Mouse (Mus musculus): ENCODE measurements around the gene Stip1.
"Not testable (repeated sequence)": the region's sequence is repeated elsewhere in the genome, so short reads cannot be mapped to it uniquely, and the experiment has no call there.

Gene Stip1

DNA sequence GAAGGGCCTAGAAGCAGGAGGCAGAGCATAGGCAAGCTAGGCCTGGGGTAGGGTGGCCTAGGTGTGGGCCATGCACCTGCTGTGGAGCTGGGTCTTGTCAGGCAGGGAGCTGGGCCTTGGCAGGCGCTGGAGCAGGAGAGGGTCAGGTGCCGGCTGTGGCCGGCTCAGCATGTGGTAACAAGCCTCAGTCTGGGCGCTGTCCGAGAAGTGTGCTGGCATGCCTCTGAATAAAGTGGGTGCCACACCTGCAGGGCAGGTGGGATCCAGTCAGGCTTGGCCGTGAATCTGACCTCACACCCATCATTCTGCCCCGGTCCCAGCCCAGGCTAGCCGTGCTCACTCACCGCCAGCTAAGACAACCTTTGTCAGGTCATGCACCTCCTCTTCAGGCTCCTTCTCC lies 25.8 kb downstream of the Stip1 start:
- peak in 1 of 2 experiments; percentile 22 for DNase-seq

DNA sequence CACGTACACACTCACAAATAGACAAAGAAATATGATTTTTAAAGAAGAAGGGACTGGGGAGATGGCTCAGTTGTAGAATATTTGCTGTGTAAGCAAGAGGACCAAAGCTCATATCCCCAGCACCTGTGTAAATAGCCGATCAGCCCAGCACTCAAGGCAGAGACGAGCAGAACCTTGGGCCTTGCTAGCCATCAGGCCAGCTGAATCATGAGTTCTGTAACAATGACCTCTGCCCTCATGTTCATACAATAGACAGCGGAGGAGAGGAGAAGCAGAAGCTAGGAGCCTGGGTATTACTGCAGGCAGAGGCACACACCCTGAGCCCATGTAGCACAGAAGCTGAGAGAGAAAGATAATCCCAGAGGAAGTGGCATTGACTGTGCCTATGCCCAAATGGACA lies 27.3 kb downstream of the Stip1 start:
- no peak for DNase-seq

DNA sequence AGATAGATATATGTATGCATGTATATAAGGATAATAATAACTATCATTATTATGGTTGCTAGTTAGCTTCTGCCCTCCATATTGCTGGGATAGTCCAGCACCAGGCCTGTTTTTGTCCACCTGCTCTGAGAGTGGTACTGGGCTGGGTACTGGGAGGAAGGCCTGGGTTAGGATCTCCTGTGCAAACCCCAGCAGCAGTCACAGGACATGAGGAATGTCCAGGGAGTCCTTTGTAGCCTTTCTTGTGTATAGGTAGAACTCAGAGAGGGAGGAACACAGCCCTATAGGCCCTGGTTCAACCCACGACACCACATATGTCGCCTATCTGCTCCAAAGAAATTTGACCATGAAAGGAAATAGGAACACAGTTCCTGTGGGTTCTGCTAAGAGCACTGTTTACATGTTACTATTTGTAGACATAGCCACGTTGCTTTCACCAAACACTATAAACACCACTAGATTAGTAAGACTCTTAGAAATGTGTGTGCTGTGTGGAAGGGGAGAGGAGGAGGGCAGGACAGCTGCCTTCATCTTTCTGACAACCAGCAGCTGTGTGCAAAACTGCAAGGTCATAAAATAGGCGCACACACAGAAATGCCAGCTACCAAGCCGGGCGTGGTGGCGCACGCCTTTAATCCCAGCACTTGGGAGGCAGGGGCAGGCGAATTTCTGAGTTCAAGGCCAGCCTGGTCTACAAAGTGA lies 32.7 kb downstream of the Stip1 start:
- DNase-seq, result no peak

DNA sequence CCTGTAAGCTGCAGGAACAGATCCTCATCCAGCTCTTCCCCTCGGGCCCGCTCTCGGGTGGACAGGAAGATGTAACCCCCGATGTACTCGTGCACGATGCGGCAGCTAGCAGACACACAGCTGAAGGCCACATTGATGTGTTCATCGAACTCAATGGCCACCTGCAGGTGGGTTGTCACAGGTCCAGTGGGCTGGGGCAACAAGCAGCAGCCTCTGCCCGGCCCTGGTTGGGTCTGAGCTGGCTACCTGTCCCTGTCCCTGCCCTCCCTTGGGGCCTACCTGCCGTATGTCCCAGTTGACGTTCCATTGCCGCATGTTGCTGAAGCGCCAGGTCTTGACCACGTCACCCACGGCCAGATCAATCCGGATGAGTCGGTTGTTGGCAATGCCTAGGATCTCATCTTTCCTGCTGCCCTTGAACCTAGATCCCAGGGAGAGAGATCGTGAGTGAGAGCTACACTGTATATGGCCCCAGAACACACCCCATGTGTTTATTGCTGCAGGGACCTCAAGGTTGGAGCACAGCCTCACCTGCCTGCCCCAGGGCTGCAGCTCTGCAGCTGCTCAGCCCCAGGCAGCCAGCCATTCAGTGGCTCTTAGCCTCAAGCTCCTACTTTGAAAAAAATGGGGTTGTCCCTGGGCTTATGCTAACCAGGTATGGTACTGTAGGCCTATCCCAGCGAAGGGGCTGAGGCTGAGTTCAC lies 40.3 kb downstream of the Stip1 start:
- no peak for DNase-seq

DNA sequence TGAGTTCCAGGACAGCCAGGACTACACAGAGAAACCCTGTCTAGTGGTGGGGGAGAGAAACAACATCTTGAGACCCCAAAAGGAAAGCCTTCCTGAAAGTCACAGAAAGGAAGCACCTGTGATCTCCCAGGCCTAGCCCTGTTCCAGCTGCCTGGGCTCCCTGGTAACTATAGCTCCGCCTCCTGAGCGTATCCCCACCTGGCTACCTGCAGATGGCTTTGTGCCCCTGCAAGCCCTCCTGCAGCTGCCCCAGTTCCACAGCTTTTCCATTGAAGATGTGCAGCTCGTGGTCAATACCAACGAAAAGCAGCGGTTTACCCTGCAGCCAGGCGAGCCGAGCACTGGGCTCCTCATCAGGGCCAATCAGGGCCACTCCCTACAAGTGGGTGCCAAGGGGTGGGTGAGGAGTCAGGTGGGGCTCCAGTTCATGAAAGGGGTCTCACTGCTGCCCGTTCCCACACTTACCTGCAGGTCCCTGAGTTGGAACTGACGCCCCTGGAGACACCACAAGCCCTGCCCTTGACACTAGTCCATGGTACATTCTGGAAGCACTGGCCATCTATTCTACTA lies 42.0 kb downstream of the Stip1 start:
- peak in 1 of 2 experiments; percentile 4 for DNase-seq

DNA sequence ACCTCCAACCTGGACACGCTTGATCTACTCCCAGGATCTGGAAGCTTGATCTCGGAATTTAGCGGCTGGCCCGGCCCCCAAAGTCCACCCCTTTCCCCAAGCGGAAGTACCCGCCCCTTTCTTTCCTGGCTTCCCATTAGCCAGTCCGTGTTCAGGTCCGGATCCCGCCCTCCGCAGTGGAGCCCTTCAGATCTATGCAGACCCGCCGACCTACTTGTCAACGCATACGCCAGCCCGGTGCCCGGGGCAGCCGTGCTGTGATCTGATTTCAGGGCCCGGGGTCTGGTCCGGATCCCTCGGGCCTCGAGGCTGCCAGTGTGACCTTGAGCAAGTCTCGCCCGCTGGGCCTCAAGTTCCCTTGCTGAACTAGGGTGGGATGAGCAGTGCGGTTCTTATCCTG lies 43.8 kb downstream of the Stip1 start, which contains the start of the genes Nudt22 and Trpt1:
Nudt22 (minus strand) TSS at position 112 of the 400 bp plus-strand sequence.
Trpt1 (plus strand) TSS at position 126 of the 400 bp plus-strand sequence.
- peak; percentile 91 for DNase-seq

DNA sequence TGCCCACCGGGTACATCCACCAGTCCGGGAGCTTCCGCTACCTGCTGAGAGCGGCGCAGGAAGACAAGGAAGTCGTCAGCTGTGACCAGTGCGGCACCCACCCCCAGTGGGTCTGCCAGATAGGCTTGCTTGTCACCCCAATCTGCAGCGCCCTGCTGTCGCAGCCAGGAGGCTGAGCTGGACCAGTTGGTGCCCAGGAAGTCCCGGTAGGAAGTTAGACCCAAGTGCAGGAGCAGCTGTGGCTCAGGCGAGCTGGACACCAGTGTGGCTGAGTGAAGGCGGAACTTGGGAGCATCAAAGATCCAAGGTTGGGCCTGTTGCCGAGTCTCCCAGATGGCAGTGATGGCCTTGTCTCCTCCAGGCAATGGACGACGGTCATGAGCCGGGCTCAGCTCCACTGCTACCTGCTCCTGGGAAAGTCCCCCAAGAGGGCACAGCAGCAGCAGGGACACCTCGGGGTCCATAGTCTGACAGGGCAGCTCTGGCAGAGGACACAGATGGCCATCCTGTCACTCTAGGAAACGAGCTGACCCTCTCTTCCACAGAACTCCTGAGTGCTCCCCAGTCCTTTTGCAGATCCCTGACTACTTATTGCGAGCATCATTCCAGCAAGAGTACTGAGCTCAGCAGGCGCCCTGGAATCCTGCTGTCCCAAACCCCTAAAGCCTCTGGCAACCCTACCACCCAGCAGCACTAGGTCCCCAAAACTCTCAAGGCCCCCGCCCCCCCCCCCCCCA lies 44.3 kb downstream of the Stip1 start:
- no peak for DNase-seq

DNA sequence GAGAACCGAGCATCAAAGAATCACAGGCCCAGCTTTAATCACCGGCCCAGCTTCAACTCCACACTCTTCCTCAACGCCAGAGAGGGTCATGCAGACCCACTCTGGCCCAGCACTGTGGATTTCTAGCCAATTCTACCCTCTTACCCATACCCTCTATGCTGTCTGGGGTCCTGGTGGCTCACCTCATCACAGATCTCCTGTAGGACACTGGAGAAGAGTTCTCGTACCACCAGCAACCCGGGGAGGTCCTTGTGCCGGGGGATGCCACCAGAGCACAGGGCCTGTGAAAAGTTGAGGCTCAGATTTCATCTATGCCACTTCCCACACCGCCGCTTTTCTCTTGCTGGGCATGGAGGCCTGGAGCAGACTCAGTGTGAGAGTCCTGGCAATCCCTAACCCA lies 45.3 kb downstream of the Stip1 start:
- no peak for DNase-seq

DNA sequence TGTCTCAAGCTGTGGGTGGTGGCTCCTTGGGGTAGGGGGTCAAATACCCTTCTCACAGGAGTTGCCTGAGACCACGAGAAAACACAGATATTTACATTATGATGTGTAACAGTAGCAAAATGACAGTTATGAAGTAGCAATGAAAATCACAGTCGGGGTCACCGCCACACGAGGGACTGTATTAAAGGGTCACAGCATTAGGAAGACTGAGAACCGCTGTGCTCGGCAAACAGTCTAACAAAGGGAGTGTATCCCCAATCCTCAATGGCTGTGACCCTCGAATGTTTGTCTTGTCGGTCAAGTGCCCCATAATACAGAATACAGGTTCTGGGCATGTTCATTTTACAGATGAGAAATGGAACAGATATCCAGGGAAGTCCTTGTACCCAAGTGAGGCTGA lies 45.8 kb downstream of the Stip1 start:
- DNase-seq, result no peak

DNA sequence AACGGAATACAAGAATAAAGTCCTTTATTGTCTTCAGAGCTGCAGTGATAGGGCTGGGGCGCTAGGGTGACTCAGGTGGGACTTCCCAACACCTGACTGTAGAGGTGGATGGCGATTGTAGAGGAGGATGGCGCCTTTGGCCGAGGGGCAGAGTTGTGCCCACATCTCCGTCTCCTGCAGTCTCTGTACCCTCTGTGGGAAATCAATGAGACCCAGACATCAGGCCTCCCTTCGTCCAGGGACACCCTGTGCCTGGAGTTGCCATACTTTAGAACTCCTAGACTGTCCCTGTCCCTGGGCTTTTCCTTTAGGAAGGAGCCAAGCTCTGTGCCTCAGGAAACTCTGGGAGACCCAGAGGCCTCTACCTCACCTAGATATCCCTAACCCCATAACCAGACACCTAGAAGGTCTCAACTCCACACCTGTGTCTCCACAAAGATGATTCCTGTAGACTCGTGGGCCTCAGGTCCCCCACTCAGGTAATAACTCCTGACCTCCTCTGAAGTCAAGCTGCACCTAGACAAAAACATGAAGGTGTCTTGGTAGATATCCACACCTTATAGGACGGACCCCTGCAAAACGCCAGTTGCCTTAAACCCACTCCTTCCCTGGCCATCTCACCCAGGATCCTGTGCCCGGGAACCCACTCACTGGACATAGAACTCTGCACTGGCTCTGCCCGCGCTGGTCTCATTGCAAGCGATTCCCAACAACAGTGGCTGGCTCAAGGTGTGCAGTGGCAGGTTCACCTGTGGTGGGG lies 46.6 kb downstream of the Stip1 start:
- DNase-seq, result no peak

DNA sequence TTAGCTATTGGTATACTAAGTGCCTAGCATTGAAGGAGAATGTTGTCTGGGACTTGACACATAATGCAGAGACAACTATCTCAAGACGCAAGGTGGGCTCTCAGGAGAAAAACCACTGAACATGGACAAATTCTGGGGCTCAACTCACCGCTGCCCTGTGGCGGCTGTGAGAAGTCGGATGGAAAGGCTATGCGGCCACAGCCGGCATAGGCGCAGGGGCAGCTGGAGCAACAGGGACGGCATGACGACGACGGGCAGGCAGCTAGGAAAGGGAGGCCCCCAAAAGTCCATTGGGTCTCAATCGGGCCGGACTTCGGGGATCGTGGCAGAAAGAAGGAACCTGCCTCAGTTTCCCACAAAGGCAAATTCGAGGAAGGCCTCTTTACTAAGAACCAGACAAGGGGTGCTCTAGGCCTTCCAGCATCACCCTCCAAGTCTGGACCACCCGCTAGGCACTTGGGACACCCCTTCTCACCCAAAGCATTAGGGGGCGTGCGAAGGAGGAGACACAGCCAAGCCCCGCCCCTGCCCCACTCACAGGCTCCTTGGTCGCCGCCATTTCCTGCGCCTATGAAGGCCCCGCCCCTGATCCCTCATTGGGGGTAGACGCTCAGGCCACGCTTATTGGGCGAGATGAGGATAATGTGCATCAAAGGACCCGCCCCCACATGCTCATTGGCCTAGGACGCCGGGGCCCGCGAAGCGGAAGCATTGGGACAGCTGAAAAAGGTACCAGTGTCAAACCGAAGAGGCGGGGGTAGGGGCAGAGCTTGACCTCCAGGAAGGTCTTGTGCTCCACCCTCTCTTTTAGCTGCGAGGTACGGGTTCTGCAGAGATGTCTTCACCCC lies 47.5 kb downstream of the Stip1 start, which contains the start of gene Dnajc4:
Dnajc4 (minus strand) TSS at position 562 of the 848 bp plus-strand sequence.
- peak; percentile 97 to 98 for DNase-seq

DNA sequence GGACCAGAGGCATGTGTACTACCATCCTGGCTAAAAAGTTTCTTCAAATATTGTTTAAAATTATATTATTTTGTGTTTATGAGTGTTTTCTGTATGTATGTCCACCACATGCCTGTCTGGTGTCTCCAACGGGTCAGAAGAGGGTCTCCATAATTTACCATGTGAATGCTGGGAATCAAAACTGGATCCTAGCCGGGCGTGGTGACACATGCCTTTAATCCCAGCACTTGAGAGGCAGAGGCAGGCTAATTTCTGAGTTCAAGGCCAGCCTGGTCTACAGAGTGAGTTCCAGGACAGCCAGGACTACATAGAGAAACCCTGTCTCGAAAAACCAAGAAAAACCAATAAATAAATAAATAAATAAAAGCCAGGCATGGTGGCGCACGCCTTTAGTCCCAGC lies 48.6 kb downstream of the Stip1 start:
- DNase-seq, result not testable (repeated sequence)

DNA sequence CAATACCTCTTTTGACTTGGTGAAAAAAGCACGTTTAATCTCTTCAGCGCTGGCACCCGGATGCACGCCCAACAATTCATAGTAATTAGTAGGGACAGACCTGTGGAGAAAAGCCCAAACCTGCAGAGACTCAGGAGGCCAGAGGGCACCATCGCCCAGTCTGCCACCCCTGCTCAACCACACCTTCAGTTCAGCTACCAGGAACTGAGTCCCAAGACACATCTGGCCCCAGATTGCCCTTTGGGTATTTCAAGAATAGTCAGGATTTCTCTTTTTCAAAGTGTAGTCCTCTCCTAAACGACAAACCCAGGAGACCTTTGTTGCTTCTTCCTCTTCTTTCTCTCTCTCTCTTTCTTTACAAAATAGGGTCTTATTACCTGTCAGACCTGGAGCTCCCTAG lies 49.1 kb downstream of the Stip1 start:
- DNase-seq, result no peak

DNA sequence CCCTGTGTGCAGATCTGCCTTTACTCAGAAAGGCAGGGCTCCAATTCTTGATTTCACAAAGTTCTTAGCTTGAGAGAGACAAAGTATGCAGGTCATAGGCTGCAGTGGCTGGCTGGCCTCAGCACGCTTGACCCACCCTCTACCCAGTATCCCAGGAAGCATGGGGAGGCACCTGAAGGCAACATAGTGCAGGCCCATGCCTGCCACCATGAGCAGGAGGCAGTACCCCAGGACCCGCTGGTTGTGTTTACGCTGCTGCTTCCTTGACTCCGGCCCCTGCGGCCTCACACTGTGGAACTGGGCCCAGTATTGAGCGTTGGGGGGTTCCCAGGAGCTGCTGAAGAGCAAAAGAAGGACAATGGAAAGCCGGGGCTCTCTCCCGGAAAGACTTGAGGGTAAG lies 50.5 kb downstream of the Stip1 start:
- no peak for DNase-seq

DNA sequence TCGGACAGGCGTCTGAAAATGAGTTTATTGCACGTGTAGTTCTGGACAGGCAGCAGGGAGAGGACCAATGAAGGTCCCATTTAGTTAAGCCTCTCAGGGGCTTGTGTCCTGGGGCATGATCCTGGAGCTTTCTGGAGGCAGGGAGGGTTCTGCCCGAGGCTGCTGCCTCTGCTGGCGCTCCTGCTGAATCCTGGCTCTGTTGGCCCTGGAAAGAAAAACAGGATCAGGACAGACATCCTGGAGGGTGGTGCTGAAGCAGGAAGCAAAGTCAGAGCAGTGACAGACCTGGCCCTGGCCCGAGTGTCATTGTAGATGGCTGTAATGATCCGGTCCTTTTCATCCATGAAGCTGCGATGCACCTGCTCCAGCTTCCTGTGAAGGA lies 51.9 kb downstream of the Stip1 start:
- DNase-seq, result no peak

DNA sequence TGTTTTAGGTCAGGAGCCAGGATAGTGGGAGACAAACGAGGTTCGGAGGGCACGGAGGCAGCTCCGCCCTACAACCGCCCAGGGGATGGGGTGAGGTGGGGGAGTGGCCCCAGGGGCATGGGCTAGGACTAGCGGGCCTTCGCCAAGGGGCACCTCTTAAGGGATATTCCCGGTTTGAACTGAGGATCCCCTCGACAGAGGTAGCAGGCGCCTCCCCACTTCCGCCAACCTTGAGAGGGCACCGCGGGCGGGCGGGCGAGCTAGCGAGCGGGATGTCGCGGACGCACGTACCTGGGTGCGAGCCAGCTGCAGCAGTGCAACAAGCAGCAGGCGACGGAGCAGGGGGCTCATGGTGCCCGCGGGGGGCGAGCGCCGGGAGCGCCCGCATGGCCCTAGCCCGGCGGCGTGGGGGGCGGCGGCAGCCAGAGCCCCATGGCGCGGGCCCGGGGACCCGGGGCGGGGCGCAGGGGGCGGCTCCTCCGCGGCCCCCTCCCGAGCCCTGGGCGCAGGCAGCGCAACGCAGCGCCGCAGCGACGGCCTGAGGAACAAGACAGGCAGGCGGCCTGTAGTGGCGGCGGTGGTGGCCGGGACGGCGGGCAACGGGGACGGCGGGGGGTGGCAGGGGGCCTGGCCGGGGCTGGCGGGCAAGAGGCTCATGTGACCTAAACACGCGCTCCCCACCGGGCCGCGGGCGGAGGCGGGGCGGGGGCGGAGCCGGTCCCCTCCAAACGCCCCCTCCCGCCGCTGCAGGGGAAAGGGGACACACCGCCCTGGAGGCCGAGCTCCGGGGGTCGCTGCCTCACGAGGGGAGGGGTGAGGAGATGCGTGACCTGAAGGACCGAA lies 52.5 kb downstream of the Stip1 start, which contains the start of gene Vegfb:
Vegfb (minus strand) TSS at position 591 of the 843 bp plus-strand sequence.
- DNase-seq, result peak; percentile 68 to 79

DNA sequence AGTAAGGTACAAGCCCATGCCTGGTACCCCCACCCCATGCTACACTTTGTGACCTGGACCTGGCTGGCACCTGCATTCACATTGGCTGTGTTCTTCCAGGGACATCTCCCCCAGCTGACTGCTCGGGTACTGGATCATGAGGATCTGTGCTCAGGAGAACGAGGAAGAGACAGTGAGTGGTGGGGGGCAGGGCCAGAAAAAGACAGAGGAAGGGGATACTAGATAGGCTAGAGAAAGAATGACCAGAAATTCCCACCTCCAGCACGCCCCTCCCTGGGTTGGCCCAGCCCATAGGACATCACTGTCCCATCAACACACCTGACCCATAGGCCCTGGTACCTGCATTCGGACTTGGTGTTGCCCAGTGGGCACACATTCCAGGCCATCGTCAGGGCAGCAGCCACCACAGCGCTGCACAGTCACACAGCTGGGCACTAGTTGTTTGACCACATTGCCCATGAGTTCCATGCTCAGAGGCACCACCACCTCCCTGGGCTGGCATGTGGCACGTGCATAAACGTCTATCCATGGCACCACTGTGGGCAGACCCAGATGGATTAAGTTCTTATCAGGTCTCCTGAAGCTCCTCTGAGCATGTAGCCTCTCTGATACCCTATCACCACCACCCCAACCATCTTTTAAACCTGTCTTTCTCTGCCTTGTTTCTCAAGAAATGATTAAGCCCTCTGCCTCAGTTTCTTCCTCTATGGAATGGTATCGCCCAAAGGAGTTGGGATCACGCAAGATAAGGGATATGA lies 53.6 kb downstream of the Stip1 start:
- no peak for DNase-seq

DNA sequence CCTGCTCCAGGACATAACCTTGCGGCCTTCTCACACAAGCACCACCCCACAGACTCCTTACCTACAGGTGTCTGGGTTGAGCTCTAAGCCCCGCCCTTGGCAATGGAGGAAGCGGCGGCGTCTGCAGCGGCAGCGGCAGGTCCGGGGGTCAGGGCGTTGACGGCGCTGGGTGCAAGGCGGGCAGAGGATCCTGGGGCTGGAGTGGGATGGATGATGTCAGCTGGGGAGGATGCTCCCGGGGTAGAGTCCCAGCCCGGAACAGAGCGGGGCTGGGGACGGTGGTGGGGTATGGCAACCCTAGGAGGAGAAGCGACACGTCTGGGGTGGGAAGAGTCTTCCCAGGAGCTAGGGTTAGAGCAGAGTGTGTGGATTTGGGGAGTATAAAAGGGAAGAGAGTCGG lies 54.5 kb downstream of the Stip1 start:
- DNase-seq, result no peak

DNA sequence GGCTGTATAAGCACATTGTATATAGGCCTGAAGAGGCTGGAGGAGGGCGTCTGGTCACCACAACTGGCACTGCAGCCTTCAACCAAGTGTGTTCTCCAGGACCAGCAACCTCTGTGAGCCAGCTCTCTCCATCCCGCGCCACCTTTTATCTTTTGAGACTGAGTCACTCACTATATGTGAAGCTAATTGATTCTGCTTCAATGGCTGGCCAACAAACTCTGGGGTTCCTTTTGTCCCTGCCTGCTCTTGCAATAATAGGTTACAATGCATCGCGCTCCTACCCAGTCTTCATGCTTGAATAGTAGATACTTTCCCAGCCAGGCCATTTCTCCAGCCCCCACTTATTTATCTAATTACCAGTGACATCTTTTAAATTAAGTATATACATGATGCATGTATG lies 56.1 kb downstream of the Stip1 start:
- no peak for DNase-seq

DNA sequence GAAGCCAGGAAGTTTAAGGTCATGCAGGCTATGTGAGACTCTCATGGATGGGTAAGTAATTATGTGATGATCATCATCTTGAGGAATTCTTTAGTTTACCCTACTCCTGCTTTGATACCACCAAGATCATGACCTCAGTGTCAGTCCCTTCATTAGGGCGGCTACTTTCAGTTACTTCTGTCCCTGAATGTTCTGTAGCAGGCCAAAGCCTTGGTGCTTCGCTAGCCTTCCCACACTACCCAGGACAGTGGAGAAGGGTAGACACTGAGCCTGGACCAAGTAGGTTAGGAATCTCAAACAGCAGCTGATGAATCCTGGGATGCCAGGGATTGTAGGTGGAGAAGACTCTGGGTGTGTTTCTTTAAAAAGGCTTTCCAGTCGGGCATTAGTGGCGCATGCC lies 58.3 kb downstream of the Stip1 start:
- DNase-seq, result no peak
